Mouse (Mus musculus) small intestine, adult 2 months (tissue): Measurements from ENCODE around the gene Zfp981. TPM values are rescaled to one million over a fixed set of nuclear protein-coding genes. Genes with fewer than 3 reads are reported as not detected.
A peak's percentile ranks its signal among the peaks of the same experiment; 100 is the strongest.
"Not testable (repeated sequence)": the region's sequence is repeated elsewhere in the genome, so short reads cannot be mapped to it uniquely, and the experiment has no call there.

Source experiments
- H3K27ac ChIP-seq: fragments of 200-500 bp; 2 replicates; pipeline ENCODE4 v1.5.1; 2012; ENCODE audit warnings: low read depth, low read length, control low read depth, inconsistent platforms; ENCODE audit not compliant: insufficient read depth
- H3K27me3 ChIP-seq: fragments of 200-500 bp; 2 replicates; pipeline ENCODE4 v1.6.1; 2012; ENCODE audit warnings: mild to moderate bottlenecking, moderate library complexity, low read length, inconsistent platforms; ENCODE audit not compliant: control insufficient read depth, insufficient read depth
- H3K36me3 ChIP-seq: fragments of 200-500 bp; 2 replicates; pipeline ENCODE4 v1.6.1; 2012; ENCODE audit warnings: mild to moderate bottlenecking, low read length, control low read depth, inconsistent platforms; ENCODE audit not compliant: control insufficient read depth, insufficient read depth
- H3K4me1 ChIP-seq: fragments of 200-500 bp; 2 replicates; pipeline ENCODE4 v1.6.1; 2012; ENCODE audit warnings: low read length, inconsistent platforms, mixed read lengths; ENCODE audit not compliant: control insufficient read depth, insufficient read depth, insufficient read length
- H3K4me3 ChIP-seq: fragments of 200-500 bp; 2 replicates; pipeline ENCODE4 v1.5.1; 2012; ENCODE audit warnings: low read depth, mild to moderate bottlenecking, control low read depth, inconsistent platforms, low read length, moderate library complexity
- CTCF ChIP-seq: fragments of 200-500 bp; IDR thresholded peaks from 2 replicates; pipeline ENCODE4 v1.5.1; 2012; ENCODE audit warnings: low read depth, mild to moderate bottlenecking, control low read depth, inconsistent platforms, low read length, moderate library complexity, mixed read lengths; ENCODE audit not compliant: insufficient replicate concordance, insufficient read length; ENCODE audit errors: extremely low read depth
- WGBS: fragments of 180-500 bp; shearing (Covaris S2); methylation state at CpG from one replicate; pipeline ENCODE4 v1.1.7; 2018; 5-methylcytosine and 5-hydroxymethylcytosine counted together
- polyA plus RNA-seq: library from polyadenylated mRNA; depleted of rRNA; stranded (reverse); fragments of >200 nt; gene quantifications from 2 replicates; pipeline ENCODE4 v1.2.3, GENCODE M21; 2012

Gene Zfp981
- polyA plus RNA-seq, 1 experiment, result not detected

DNA sequence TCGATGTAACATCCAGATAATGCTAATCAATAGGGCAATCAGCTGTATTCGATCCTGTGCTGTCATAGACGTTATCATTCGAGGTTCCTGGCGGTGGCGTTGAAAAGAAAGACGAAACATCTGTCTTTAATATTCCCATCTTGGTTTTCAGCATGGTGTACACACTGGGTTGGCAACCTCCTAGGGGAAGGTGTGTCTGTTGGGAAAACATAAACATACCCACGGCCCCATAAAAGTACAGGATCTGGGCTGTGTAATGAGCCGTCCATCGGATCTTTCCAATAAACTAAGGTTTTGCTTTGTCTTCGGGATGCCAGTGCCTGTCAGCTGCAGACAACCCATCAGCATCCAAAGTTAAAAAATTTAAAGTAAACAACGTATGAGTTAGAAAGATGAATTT is 31.8 kb upstream of the Zfp981 start:
- H3K36me3 ChIP-seq, H3K4me1 ChIP-seq, H3K4me3 ChIP-seq, H3K27me3 ChIP-seq, H3K27ac ChIP-seq: not testable (repeated sequence)
- WGBS, result 90% methylated on average over 11 of the region's 12 CpGs

DNA sequence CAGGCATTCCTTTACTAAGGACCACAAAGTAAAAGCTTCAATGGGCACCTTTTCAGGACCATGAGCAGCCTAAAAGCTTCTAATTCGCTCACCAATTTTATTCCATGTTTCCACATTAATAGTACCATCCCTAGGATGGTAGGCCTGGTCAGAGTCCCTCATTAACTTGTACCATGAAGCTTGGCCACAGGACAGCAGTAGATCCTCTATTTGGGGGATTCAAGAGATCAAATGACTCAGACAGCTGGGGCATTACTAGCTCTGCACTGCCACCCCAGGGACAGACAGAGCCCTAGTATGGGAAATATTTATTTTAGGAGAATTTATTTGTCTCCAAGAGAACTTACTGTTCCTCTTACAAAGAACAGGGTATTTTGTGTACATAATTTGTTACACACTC is 27.6 kb upstream of the Zfp981 start:
- H3K4me3 ChIP-seq, H3K27me3 ChIP-seq, H3K4me1 ChIP-seq, H3K27ac ChIP-seq, H3K36me3 ChIP-seq: not testable (repeated sequence)
- no CpG with 5 or more reads among the region's 1 CpGs for WGBS

DNA sequence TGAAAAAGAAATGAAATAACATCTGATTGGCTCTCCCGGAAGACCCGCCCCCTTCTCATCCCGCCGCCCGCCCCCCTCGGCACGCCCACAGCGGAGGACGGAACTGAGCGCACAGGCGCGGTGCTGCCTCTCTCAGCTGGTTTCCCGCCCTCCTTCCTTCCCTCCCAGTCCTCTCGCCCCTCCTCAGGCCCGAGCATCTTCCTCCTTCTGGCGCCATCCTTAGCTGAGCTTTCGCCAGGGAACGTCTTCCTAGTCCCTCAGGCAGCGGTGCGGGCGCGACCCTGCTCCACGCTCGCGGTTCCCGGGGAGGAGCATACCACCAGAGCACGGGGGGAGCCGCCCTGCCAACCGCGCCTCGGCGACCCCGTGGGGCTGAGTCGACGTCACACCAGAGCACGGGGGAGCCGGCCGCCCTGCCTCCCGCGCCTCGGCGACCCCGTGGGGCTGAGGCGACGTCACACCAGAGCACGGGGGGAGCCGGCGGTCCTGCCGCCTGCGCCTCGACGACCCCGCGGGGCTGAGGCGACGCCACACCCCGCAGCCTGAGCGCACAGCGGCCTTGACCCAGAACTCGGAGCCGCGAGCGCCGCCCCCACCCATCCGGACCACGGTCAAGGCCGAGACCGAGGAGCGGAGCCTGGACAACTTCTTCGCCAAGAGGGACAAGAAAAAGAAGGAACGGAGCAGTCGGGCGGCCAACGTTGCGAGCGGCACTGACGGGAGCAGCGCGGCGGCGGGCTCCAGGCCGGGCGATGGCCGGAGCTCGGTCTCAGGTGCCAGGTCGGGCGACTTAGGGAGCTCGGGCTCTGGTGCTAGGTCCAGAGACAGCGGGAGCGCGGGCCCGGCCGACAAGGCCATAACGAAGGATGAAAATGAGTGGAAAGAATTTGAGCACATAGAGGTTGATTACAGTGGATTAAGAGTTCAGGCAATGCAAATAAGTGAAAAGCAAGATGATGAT is 26.8 kb upstream of the Zfp981 start:
- H3K27ac ChIP-seq, H3K36me3 ChIP-seq, H3K4me3 ChIP-seq, H3K4me1 ChIP-seq, H3K27me3 ChIP-seq: not testable (repeated sequence)
- 62% methylated on average over 77 of the region's 94 CpGs for WGBS

DNA sequence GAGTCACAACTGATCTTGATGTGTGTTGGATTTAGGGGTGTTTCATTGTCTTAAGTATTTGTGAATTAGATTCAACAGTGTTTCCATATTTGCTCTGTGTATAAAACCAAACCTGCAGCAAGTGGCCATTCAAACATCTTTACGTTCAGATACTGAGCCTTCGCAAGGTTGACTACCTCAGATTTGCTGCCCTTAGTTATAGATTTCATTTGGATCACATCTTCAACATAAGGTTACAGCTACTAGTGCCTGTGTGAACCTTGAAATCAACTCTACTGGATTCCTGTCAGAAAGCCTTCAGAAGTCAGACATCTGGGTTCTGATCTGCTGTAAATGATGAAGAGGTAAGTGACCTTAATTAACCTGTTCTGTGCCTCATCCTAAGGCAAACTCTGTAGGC is 25.6 kb upstream of the Zfp981 start:
- not testable (repeated sequence) for H3K4me1 ChIP-seq, H3K27me3 ChIP-seq, H3K4me3 ChIP-seq, H3K27ac ChIP-seq, H3K36me3 ChIP-seq
- 99% methylated on average over 2 of the region's 2 CpGs for WGBS

DNA sequence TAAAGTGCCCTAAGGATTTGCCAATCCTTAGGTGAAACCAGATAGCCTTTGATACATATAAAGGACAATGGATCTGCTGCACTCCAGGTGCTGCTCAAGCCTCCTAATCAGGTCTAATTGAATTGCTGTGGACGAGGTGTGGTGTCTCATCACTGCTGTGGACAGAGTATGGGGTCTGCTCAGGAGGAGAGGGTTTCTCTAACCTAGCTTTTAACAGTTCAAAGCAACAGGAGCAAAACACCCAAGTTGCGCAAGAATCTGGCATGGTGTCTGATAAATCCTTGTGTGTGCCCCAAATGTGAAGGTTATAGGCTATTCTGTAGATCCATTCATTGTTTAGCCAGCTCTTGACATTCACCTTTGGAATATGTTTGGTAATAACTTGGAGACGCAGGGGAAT is 24.9 kb upstream of the Zfp981 start:
- not testable (repeated sequence) for H3K36me3 ChIP-seq, H3K4me1 ChIP-seq, H3K4me3 ChIP-seq, H3K27ac ChIP-seq, H3K27me3 ChIP-seq
- WGBS, result 78% methylated on average over 3 of the region's 3 CpGs

DNA sequence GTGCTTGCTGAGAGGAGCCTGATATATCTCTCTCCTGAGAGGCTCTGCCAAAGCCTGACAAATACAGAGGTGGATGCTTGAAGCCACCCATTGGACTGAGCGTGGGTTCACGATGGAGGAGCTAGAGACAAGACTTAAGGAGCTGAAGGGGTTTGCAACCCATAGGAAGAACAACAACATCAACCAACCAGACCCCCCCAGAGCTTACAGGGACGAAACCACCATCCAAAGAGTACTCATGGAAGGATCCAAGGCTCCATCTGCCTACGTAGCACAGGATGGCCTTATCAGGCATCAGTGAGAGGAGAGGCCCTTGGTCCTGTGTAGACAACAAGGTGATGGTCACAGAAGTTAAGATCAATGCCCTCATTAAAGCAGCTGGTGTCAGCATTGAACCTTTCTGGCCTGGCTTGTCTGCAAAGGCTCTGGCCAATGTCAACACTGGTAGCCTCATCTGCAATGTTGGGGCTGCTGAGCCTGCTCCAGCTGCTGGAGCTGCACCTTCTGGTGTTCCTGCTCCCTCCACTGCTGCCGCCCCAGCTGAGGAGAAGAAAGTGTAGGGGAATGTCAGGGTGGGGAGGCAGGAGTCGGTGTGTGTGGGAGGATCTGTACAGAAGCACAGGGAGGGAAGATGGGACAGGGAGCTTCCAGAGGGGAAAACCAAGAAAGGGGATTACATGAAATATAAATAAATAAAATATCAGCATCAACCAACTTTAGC is 21.3 kb upstream of the Zfp981 start:
- WGBS, result 66% methylated on average over 6 of the region's 6 CpGs
- not testable (repeated sequence) for H3K27me3 ChIP-seq

DNA sequence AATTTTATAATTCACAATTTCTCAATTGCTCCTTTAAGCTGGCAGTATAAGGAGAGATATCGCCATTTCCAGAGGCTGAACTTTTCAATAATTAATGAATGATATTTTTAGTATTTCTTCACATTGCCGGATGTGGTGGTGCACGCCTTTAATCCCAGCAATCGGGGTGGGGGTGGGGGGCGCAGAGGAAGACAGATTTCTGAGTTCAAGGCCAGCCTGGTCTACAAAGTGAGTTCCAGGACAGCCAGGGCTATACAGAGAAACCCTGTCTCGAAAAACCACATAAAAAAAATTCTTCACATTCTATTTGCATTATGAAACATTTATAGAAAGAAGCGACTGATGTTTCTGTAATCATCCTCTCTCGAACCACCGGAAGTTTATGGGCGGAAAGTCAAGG is 19.3 kb upstream of the Zfp981 start:
- 85% methylated on average over 10 of the region's 10 CpGs for WGBS
- H3K4me1 ChIP-seq, H3K27me3 ChIP-seq, H3K36me3 ChIP-seq, H3K27ac ChIP-seq, H3K4me3 ChIP-seq: not testable (repeated sequence)

More for the DNA sequence above, 21.3 kb upstream of the Zfp981 start:
- not testable (repeated sequence) for H3K36me3 ChIP-seq, H3K4me1 ChIP-seq, H3K27ac ChIP-seq, H3K4me3 ChIP-seq

DNA sequence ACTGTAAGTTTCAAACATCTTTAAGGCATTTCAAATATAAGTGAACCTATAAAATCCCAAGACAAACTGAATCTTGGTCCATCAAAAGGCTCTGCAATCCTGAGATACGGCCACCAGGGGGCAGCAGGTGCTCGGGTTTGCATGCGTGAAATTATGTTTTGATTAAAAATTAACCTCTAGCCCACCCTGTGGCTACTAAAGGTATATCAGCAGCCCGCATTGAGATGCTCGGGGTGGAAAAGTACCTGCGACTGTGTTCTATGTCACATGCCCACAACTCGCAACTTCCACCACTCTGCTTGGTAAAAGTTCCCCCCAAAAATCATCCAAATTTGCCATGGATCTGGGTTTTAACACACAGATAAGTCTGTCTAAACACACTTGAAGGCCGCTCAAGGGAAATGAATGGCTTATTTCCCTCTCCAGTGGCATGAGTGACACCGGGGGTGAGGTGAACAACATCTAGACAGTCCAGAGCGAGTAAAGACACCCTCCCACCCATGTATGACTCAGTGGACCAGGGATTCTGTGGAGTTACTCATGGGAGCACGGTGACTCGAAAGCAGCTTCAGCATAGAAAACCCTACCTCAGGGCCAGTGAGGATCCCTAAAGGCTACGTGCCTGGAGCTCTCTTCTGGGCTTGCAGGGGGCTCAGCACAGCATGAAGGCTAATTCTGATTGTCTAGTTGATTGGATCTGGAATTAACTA is 18.1 kb upstream of the Zfp981 start:
- H3K4me1 ChIP-seq, H3K27me3 ChIP-seq, H3K36me3 ChIP-seq, H3K4me3 ChIP-seq, H3K27ac ChIP-seq: not testable (repeated sequence)
- 70% methylated on average over 13 of the region's 13 CpGs for WGBS
- peak; percentile 42; the same call in 1 of the 2 replicates for TF ChIP-seq CTCF

DNA sequence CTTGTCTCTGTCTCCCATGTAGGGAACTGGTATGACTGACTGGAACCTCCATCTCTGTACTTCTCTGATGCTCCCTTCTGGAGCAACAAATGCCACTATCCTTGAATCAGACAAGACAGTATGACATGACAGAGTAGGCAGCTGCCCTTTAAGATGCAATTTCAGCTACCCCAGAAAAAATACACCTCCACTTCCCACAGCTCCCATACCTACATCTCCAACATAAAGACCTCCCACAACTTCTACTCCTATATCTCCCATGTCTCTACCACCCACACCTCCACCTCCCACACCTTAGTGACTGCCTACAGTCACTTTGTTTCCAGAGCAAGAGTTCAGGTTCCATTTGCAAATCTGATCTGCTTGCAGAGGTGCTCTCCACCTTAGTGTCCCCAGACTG is 17.2 kb upstream of the Zfp981 start:
- not testable (repeated sequence) for H3K27me3 ChIP-seq, H3K36me3 ChIP-seq, H3K27ac ChIP-seq, H3K4me1 ChIP-seq, H3K4me3 ChIP-seq

DNA sequence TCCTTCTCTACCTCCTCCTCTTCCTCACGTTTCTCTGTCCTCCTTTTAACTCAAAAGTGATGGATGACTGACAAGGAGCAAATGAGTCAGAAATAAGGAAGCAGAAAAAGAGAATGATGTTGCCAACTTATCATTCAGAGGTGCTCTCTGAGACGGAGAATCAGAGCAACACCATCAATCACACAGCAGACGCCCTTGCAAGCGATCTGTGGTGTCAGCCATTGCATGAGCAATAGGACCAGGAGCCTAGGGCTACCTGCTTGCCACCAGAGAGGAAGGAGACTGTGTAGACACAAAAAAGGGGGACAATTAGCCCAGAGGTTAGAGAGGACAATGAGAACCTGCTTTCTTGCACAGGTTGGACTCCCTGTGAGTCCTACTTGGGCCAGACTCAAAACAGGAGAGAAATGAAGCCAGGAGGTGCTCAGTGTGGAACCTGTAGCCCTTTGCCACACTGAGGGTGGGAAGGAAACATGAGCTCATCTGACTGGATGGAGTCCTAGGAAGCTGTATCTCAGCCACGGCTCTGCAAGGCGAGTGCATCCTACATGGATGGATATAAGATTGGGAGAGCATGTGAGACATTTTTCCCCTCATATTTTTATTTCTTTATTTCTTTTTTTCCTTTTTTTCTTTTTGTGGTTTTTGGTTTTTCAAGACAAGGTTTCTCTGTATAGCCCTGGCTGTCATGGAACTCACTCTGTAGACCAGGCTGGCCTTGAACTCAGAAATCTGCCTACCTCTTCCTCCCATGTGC is 16.5 kb upstream of the Zfp981 start:
- not testable (repeated sequence) for H3K4me1 ChIP-seq

More for the DNA sequence above, 16.5 kb upstream of the Zfp981 start:
- H3K4me3 ChIP-seq, H3K27ac ChIP-seq, H3K36me3 ChIP-seq, H3K27me3 ChIP-seq: not testable (repeated sequence)
- 66% methylated on average over 6 of the region's 6 CpGs for WGBS
